In the genomic region with DNA sequence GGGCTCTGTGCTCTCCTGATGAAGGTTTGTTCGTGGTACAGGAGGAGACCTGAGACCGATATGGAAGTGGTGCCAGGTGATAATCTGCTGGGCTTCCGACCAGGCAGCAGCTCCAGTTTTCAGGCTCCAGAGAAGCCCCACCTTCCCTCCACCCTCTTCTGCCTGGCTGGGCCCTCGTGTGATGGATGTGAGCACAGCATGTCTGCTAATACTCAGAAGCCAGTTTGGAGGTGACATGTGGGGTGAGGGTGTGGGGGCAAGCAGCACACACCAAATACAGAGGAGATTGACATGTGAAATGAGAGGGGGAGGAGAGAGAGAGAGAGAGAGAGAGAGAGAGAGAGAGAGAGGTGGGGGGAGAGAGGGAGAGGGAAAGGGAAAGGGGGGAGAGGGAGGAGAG, we compare ENCODE assay signal across 20 mouse cellular contexts. TPM values are rescaled to one million over a fixed set of nuclear protein-coding genes. Genes with fewer than 3 reads are reported as not detected.
DNase-seq lines count a peak whose midpoint lies in the region; ATAC-seq lines count a peak whose summit lies in the region.
"Had no signal": no experiment of that assay in that cellular context is flagged by ENCODE, and none has a peak within 500 bp of the region (broad histone marks: within the 10 kb centered on the region; RNA-seq: fewer than 3 reads in every experiment).

No protein-coding gene starts in this region.

- no peaks in the 10 kb centered on the region for H3K9me3 ChIP-seq in hindbrain, embryonic 16.5 days (ENCODE audit: control insufficient read depth, low read length)
- H3K9me3 ChIP-seq in hindbrain, embryonic 13.5 days, result no peaks in the 10 kb centered on the region
- H3K9me3 ChIP-seq: embryonic facial prominence, embryonic 13.5 days; forebrain, embryonic 15.5 days; lung, embryonic 15.5 days had no signal

- ATAC-seq in hindbrain, embryonic 16.5 days, result peak; percentile 76
- no peak for ATAC-seq in hindbrain, embryonic 13.5 days (ENCODE audit: low FRiP score)
- ATAC-seq: forebrain, embryonic 15.5 days had no signal

- peak; percentile 70 for DNase-seq in cerebellum, adult 11 months
- DNase-seq in cerebellum, adult 18-20 months, result peak; percentile 73 to 81
- peak; percentile 78 to 83 for DNase-seq in cerebellum, postnatal 25 days
- DNase-seq in adipocyte (ENCODE audit: low spot score), result no peak
- no peak for DNase-seq in layer of hippocampus, adult 9-10 months (ENCODE audit: low spot score)
- DNase-seq: adrenal gland, adult 2 months; gastrocnemius, postnatal 36 days; heart, postnatal 14 days; kidney, adult 2 months; kidney, postnatal 10 days; lung, postnatal 4 days; right cerebral cortex, postnatal 4 days; thymus, postnatal 4 days had no signal

- H3K36me3 ChIP-seq in hindbrain, embryonic 16.5 days (ENCODE audit: control insufficient read depth, insufficient read depth, low read length), result peaks cover 2% of the 10 kb centered on the region; the same call in 1 of the 2 replicates
- H3K36me3 ChIP-seq in hindbrain, embryonic 13.5 days, result peaks cover 7% of the 10 kb centered on the region
- H3K36me3 ChIP-seq: embryonic facial prominence, embryonic 13.5 days; forebrain, embryonic 15.5 days; lung, embryonic 15.5 days had no signal

- WGBS in hindbrain, embryonic 16.5 days, result 39% methylated on average over 4 of the region's 4 CpGs
- WGBS in hindbrain, embryonic 13.5 days, result 43% methylated on average over 4 of the region's 4 CpGs

- no peak overlapping the region for H3K4me3 ChIP-seq in hindbrain, embryonic 16.5 days (ENCODE audit: low read length)
- no peak overlapping the region for H3K4me3 ChIP-seq in hindbrain, embryonic 13.5 days
- H3K4me3 ChIP-seq: embryonic facial prominence, embryonic 13.5 days; forebrain, embryonic 15.5 days; lung, embryonic 15.5 days had no signal

- no peak overlapping the region for H3K27ac ChIP-seq in hindbrain, embryonic 16.5 days (ENCODE audit: low read depth, low read length)
- no peak overlapping the region for H3K27ac ChIP-seq in hindbrain, embryonic 13.5 days
- H3K27ac ChIP-seq: embryonic facial prominence, embryonic 13.5 days; forebrain, embryonic 15.5 days; liver, embryonic 14.5 days; lung, embryonic 15.5 days had no signal

- H3K4me2 ChIP-seq in hindbrain, embryonic 16.5 days (ENCODE audit: low read length), result no peak overlapping the region
- H3K4me2 ChIP-seq in hindbrain, embryonic 13.5 days, result no peak overlapping the region
- H3K4me2 ChIP-seq: embryonic facial prominence, embryonic 13.5 days; forebrain, embryonic 15.5 days; heart, embryonic 11.5 days; lung, embryonic 15.5 days had no signal

- H3K4me1 ChIP-seq in hindbrain, embryonic 16.5 days (ENCODE audit: control insufficient read depth, insufficient read depth, low read depth, low read length), result peaks cover 22% of the 10 kb centered on the region
- H3K4me1 ChIP-seq in hindbrain, embryonic 13.5 days (replicated peaks), result peaks cover 36% of the 10 kb centered on the region
- H3K4me1 ChIP-seq: lung, embryonic 15.5 days had no signal

- H3K9ac ChIP-seq in hindbrain, embryonic 16.5 days (ENCODE audit: low read depth, low read length), result no peak overlapping the region
- H3K9ac ChIP-seq in hindbrain, embryonic 13.5 days, result no peak overlapping the region
- H3K9ac ChIP-seq: embryonic facial prominence, embryonic 13.5 days; forebrain, embryonic 15.5 days; liver, embryonic 14.5 days; lung, embryonic 15.5 days had no signal

- H3K27me3 ChIP-seq in hindbrain, embryonic 16.5 days (replicated peaks; ENCODE audit: control insufficient read depth, insufficient read depth, low read length), result no peaks in the 10 kb centered on the region
- no peaks in the 10 kb centered on the region for H3K27me3 ChIP-seq in hindbrain, embryonic 13.5 days
- H3K27me3 ChIP-seq: embryonic facial prominence, embryonic 13.5 days; forebrain, embryonic 15.5 days had no signal

RNA-seq across cellular contexts. Expression of a gene that starts 8.1 kb away (rescaled TPM):
- polyA plus RNA-seq in hindbrain, embryonic 16.5 days (2015; fragmentation: Nextera tagmentation; extraction: Ambion mirVana), result 1,585 and 1,771 TPM in 2 replicates
- 994 and 1,047 TPM in 2 replicates for polyA plus RNA-seq in hindbrain, embryonic 13.5 days (2015; fragmentation: Nextera tagmentation; extraction: Ambion mirVana)
- polyA plus RNA-seq: adrenal gland, adult 2 months had no signal

Comparison
In these comparisons a context has a peak if more than half of its experiments do, and no peak if none do; other contexts are left out.
1. DNase-seq: peak in cerebellum, adult 11 months (single experiment), cerebellum, adult 18-20 months (2 of 2) and cerebellum, postnatal 25 days (2 of 2); none in adipocyte (single experiment) and layer of hippocampus, adult 9-10 months (single experiment).